Mouse (Mus musculus) lung, adult 2 months (tissue): Measurements from ENCODE around the gene Slc30a10. TPM values are rescaled to one million over a fixed set of nuclear protein-coding genes. Genes with fewer than 3 reads are reported as not detected.

Experiments used
- DNase-seq: peaks from one replicate; pipeline ENCODE4 v3.0.0; 2022
- H3K4me1 ChIP-seq: fragments of 200-500 bp; 2 replicates; pipeline ENCODE4 v1.6.1; 2011; ENCODE audit warnings: low read length; ENCODE audit not compliant: control insufficient read depth, insufficient read depth
- H3K4me3 ChIP-seq: fragments of 200-500 bp; replicated peaks from 2 replicates; pipeline ENCODE3; 2011; ENCODE audit warnings: low read depth, mild to moderate bottlenecking, control low read depth, low read length; ENCODE audit errors: extremely low read depth
- CTCF ChIP-seq: fragments of 200-500 bp; IDR thresholded peaks from 2 replicates; pipeline ENCODE4 v1.5.1; 2011; ENCODE audit warnings: mild to moderate bottlenecking, low read length, control low read depth; ENCODE audit not compliant: insufficient read depth
- POLR2A ChIP-seq: fragments of 200-500 bp; IDR thresholded peaks from 2 replicates; pipeline ENCODE4 v1.6.1; 2011; ENCODE audit warnings: low read depth, mild to moderate bottlenecking, control low read depth, low read length, borderline replicate concordance; ENCODE audit errors: extremely low read depth
- WGBS: fragments of 180-500 bp; shearing (Covaris S2); methylation state at CpG from one replicate; pipeline ENCODE4 v1.1.7; 2018; 5-methylcytosine and 5-hydroxymethylcytosine counted together
- polyA plus RNA-seq: library from polyadenylated mRNA; depleted of rRNA; stranded (reverse); fragments of >200 nt; gene quantifications from 2 replicates; pipeline ENCODE4 v1.2.3, GENCODE M21; 2012

The Slc30a10 gene
- polyA plus RNA-seq, 1 experiment = not detected

GRCm38 (mm10) chr1:185433112-185433511 is 21.5 kb upstream of the Slc30a10 start:
- no peak overlapping the region for H3K4me3 ChIP-seq
- TF ChIP-seq POLR2A (no peak), CTCF (no peak)
- WGBS = 84% methylated on average over 6 of the region's 6 CpGs
- no peak for DNase-seq
- no peaks in the 10 kb centered on the region for H3K4me1 ChIP-seq

GRCm38 (mm10) chr1:185438841-185439580 is 15.6 kb upstream of the Slc30a10 start:
- Histone ChIP-seq H3K4me3 (no peak overlapping the region), H3K4me1 (no peaks in the 10 kb centered on the region)
- TF ChIP-seq CTCF (no peak), POLR2A (no peak)
- WGBS = 58% methylated on average over 9 of the region's 9 CpGs
- DNase-seq = no peak

- 61% methylated on average over 18 of the region's 18 CpGs for WGBS
- no peak overlapping the region for H3K4me3 ChIP-seq
Measured at GRCm38 (mm10) chr1:185441703-185442472, 12.8 kb upstream of the Slc30a10 start.

GRCm38 (mm10) chr1:185448936-185449335 is 5.7 kb upstream of the Slc30a10 start:
- TF ChIP-seq POLR2A = no peak
- H3K4me3 ChIP-seq = no peak overlapping the region
- WGBS = 79% methylated on average over 7 of the region's 7 CpGs

More at GRCm38 (mm10) chr1:185441703-185442472, 12.8 kb upstream of the Slc30a10 start:
- DNase-seq = no peak
- TF ChIP-seq POLR2A (no peak), CTCF (no peak)
- H3K4me1 ChIP-seq = no peaks in the 10 kb centered on the region

GRCm38 (mm10) chr1:185449727-185450126 is 4.9 kb upstream of the Slc30a10 start:
- 62% methylated on average over 2 of the region's 2 CpGs for WGBS
- DNase-seq = no peak
- no peak overlapping the region for H3K4me3 ChIP-seq
- no peak for TF ChIP-seq POLR2A
- no peak for TF ChIP-seq CTCF
- no peaks in the 10 kb centered on the region for H3K4me1 ChIP-seq

More at GRCm38 (mm10) chr1:185448936-185449335, 5.7 kb upstream of the Slc30a10 start:
- no peaks in the 10 kb centered on the region for H3K4me1 ChIP-seq
- DNase-seq = no peak

- no peak for TF ChIP-seq POLR2A
- no peak for TF ChIP-seq CTCF
- H3K4me1 ChIP-seq = no peaks in the 10 kb centered on the region
- 85% methylated on average over 8 of the region's 8 CpGs for WGBS
Measured at GRCm38 (mm10) chr1:185451077-185451476, 3.6 kb upstream of the Slc30a10 start.

GRCm38 (mm10) chr1:185451495-185451894 is 3.2 kb upstream of the Slc30a10 start:
- TF ChIP-seq POLR2A (no peak), CTCF (no peak)
- no peak overlapping the region for H3K4me3 ChIP-seq
- DNase-seq = no peak
- 91% methylated on average over 3 of the region's 3 CpGs for WGBS
- H3K4me1 ChIP-seq = no peaks in the 10 kb centered on the region

More at GRCm38 (mm10) chr1:185451077-185451476, 3.6 kb upstream of the Slc30a10 start:
- DNase-seq = no peak
- H3K4me3 ChIP-seq = no peak overlapping the region

GRCm38 (mm10) chr1:185452461-185452860 is 2.2 kb upstream of the Slc30a10 start:
- no peak overlapping the region for H3K4me3 ChIP-seq
- DNase-seq = no peak
- WGBS = 91% methylated on average over 6 of the region's 6 CpGs
- TF ChIP-seq CTCF (no peak), POLR2A (no peak)
- H3K4me1 ChIP-seq = no peaks in the 10 kb centered on the region

- Histone ChIP-seq H3K4me3 (no peak overlapping the region), H3K4me1 (no peaks in the 10 kb centered on the region)
- DNase-seq = no peak
- TF ChIP-seq POLR2A (no peak), CTCF (no peak)
- WGBS = 51% methylated on average over 4 of the region's 4 CpGs
Measured at GRCm38 (mm10) chr1:185454144-185454543, 504 bp upstream of the Slc30a10 start.

GRCm38 (mm10) chr1:185454955-185455701 is 480 bp downstream of the Slc30a10 start:
- no peak for TF ChIP-seq POLR2A
- Histone ChIP-seq H3K4me3 (no peak overlapping the region), H3K4me1 (no peaks in the 10 kb centered on the region)
- DNase-seq = no peak
- WGBS = 2% methylated on average over 71 of the region's 71 CpGs
